Mouse (Mus musculus) hindbrain, postnatal 0 days (tissue): ENCODE data around the gene Pfdn5. TPM values are rescaled to one million over a fixed set of nuclear protein-coding genes. Genes with fewer than 3 reads are reported as not detected.
A peak's percentile ranks its signal among the peaks of the same experiment; 100 is the strongest.

ENCODE experiments used
- ATAC-seq: fragments of 200-750 bp; cut with Nextera tagmentation; 2 replicates; pipeline ENCODE4 v1.8.0; 2017; ENCODE audit warnings: mild to moderate bottlenecking, moderate TSS enrichment, moderate library complexity
- DNase-seq: peaks from one replicate; pipeline ENCODE4 v3.0.0-alpha.2; 2015; ENCODE audit warnings: low spot score
- H3K27ac ChIP-seq: fragments of 300-500 bp; sonication (generic); 2 replicates; pipeline ENCODE4 v1.5.1; 2014; ENCODE audit warnings: mild to moderate bottlenecking
- H3K27me3 ChIP-seq: fragments of 300-500 bp; sonication (generic); 2 replicates; pipeline ENCODE4 v1.6.1; 2014; ENCODE audit warnings: low read length, mixed read lengths; ENCODE audit not compliant: insufficient read depth
- H3K36me3 ChIP-seq: fragments of 300-500 bp; sonication (generic); 2 replicates; pipeline ENCODE4 v1.6.1; 2014; ENCODE audit warnings: low read length, mixed read lengths; ENCODE audit not compliant: insufficient read depth
- H3K4me1 ChIP-seq: fragments of 300-500 bp; sonication (generic); 2 replicates; pipeline ENCODE4 v1.6.1; 2014; ENCODE audit warnings: antibody characterized with exemption, low read length, mixed read lengths; ENCODE audit not compliant: insufficient read depth
- H3K4me2 ChIP-seq: fragments of 300-500 bp; sonication (generic); 2 replicates; pipeline ENCODE4 v1.6.1; 2014; ENCODE audit warnings: low read depth, mild to moderate bottlenecking, low read length, moderate library complexity, mixed read lengths
- H3K4me3 ChIP-seq: fragments of 300-500 bp; sonication (generic); 2 replicates; pipeline ENCODE4 v1.5.1; 2014; ENCODE audit warnings: low read length
- H3K9ac ChIP-seq: fragments of 300-500 bp; sonication (generic); replicated peaks from 2 replicates; pipeline ENCODE4 v1.6.1; 2014; ENCODE audit warnings: mild to moderate bottlenecking, low read length, moderate library complexity, mixed read lengths
- H3K9me3 ChIP-seq: fragments of 300-500 bp; sonication (generic); 2 replicates; pipeline ENCODE4 v1.6.1; 2016; ENCODE audit warnings: low read length, mixed read lengths
- CTCF ChIP-seq: IDR thresholded peaks from 2 replicates; pipeline ENCODE4 v1.5.1; 2016; ENCODE audit warnings: antibody characterized with exemption, control low read depth, low read depth
- WGBS: fragments of 180-500 bp; shearing (Covaris S2); extraction: QIAGEN DNeasy Blood & Tissue Kit; methylation state at CpG from one replicate; pipeline ENCODE4 v1.1.7; 2014; 5-methylcytosine and 5-hydroxymethylcytosine counted together
- polyA plus RNA-seq: library from polyadenylated mRNA; unstranded; fragments of >200 nt; fragmentation: Nextera tagmentation; extraction: Ambion mirVana; gene quantifications from 2 replicates; pipeline ENCODE4 v1.2.1, GENCODE M21; 2015
- total RNA-seq: library from RNA; depleted of rRNA; stranded (reverse); fragments of >200 nt; gene quantifications from 2 replicates; pipeline ENCODE4 v1.2.3, GENCODE M21; 2014; rRNA removed

Gene Pfdn5
- total RNA-seq (119 and 139 TPM in 2 replicates), polyA plus RNA-seq (531 and 540 TPM in 2 replicates)

GRCm38 (mm10) chr15:102326022-102326576, at the start of gene Pfdn5:
Gene Pfdn5 (plus strand): TSS chr15:102326116.
- H3K36me3 ChIP-seq = peaks cover 5% of the 10 kb centered on the region; the same call in 1 of the 2 replicates
- WGBS = under 1% methylated on average over 40 of the region's 40 CpGs

GRCm38 (mm10) chr15:102278726-102279091, 47.2 kb upstream of the Pfdn5 start:
- TF ChIP-seq CTCF = no peak
- H3K9me3 ChIP-seq = no peaks in the 10 kb centered on the region
- H3K4me2 ChIP-seq = peak overlapping the region; percentile 84
- H3K27me3 ChIP-seq = no peaks in the 10 kb centered on the region
- peak overlapping the region; percentile 87 for H3K4me3 ChIP-seq
- H3K9ac ChIP-seq = peak overlapping the region; percentile 65
- peaks cover 8% of the 10 kb centered on the region for H3K4me1 ChIP-seq
- no peak for DNase-seq
- H3K27ac ChIP-seq = peak overlapping the region; percentile 83; the same call in 1 of the 2 replicates
- WGBS = 27% methylated on average over 7 of the region's 7 CpGs
- ATAC-seq = no peak
- peaks cover 14% of the 10 kb centered on the region for H3K36me3 ChIP-seq

More at GRCm38 (mm10) chr15:102326022-102326576, at the start of gene Pfdn5:
- Histone ChIP-seq H3K9ac (peak within 1 kb of the TSS; percentile 79), H3K9me3 (no peaks in the 10 kb centered on the region), H3K4me1 (peaks cover 8% of the 10 kb centered on the region; the same call in 1 of the 2 replicates), H3K4me3 (peak within 1 kb of the TSS; percentile 85), H3K4me2 (peak within 1 kb of the TSS; percentile 90), H3K27ac (peak within 1 kb of the TSS; percentile 81), H3K27me3 (no peaks in the 10 kb centered on the region)
- TF ChIP-seq CTCF = peak; percentile 67
- DNase-seq (peak; percentile 92), ATAC-seq (peak; percentile 95)

GRCm38 (mm10) chr15:102279092-102279782, 46.7 kb upstream of the Pfdn5 start, which contains the start of gene Mfsd5:
Gene Mfsd5 (plus strand): TSS chr15:102279454.
- Histone ChIP-seq H3K4me3 (peak within 1 kb of the TSS; percentile 87), H3K27ac (peak within 1 kb of the TSS; percentile 83), H3K27me3 (no peaks in the 10 kb centered on the region), H3K36me3 (peaks cover 14% of the 10 kb centered on the region), H3K9me3 (no peaks in the 10 kb centered on the region), H3K4me2 (peak within 1 kb of the TSS; percentile 84), H3K4me1 (peaks cover 8% of the 10 kb centered on the region), H3K9ac (peak within 1 kb of the TSS; percentile 65)
- peak; percentile 49 for TF ChIP-seq CTCF
- ATAC-seq (peak; percentile 96), DNase-seq (peak; percentile 95)
- WGBS = under 1% methylated on average over 65 of the region's 65 CpGs

GRCm38 (mm10) chr15:102279783-102280520, 46.0 kb upstream of the Pfdn5 start:
- Histone ChIP-seq H3K36me3 (peaks cover 14% of the 10 kb centered on the region), H3K27ac (peak overlapping the region; percentile 83), H3K9ac (peak overlapping the region; percentile 65), H3K4me1 (peaks cover 8% of the 10 kb centered on the region), H3K4me2 (peak overlapping the region; percentile 84), H3K4me3 (peak overlapping the region; percentile 87), H3K27me3 (no peaks in the 10 kb centered on the region), H3K9me3 (no peaks in the 10 kb centered on the region)
- peak; percentile 41 for ATAC-seq
- TF ChIP-seq CTCF = no peak
- WGBS = 31% methylated on average over 13 of the region's 13 CpGs
- no peak for DNase-seq

DNA sequence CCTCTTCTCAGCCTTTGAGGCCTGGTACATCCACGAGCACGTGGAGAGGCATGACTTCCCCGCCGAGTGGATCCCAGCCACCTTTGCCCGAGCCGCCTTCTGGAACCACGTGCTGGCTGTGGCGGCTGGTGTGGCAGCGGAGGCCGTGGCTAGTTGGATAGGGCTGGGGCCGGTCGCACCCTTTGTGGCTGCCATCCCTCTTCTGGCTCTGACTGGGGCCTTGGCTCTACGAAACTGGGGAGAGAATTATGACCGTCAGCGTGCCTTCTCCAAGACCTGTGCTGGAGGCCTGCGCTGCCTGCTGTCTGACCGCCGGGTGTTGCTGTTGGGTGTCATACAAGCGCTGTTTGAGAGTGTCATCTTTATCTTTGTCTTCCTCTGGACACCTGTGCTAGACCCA, 45.3 kb upstream of the Pfdn5 start:
- TF ChIP-seq CTCF = no peak
- ATAC-seq = no peak
- Histone ChIP-seq H3K4me2 (peak overlapping the region; percentile 84), H3K4me1 (peaks cover 8% of the 10 kb centered on the region), H3K27me3 (no peaks in the 10 kb centered on the region), H3K4me3 (no peak overlapping the region), H3K27ac (no peak overlapping the region), H3K36me3 (peaks cover 14% of the 10 kb centered on the region), H3K9me3 (no peaks in the 10 kb centered on the region), H3K9ac (no peak overlapping the region)
- WGBS = 95% methylated on average over 19 of the region's 19 CpGs
- DNase-seq = no peak

DNA sequence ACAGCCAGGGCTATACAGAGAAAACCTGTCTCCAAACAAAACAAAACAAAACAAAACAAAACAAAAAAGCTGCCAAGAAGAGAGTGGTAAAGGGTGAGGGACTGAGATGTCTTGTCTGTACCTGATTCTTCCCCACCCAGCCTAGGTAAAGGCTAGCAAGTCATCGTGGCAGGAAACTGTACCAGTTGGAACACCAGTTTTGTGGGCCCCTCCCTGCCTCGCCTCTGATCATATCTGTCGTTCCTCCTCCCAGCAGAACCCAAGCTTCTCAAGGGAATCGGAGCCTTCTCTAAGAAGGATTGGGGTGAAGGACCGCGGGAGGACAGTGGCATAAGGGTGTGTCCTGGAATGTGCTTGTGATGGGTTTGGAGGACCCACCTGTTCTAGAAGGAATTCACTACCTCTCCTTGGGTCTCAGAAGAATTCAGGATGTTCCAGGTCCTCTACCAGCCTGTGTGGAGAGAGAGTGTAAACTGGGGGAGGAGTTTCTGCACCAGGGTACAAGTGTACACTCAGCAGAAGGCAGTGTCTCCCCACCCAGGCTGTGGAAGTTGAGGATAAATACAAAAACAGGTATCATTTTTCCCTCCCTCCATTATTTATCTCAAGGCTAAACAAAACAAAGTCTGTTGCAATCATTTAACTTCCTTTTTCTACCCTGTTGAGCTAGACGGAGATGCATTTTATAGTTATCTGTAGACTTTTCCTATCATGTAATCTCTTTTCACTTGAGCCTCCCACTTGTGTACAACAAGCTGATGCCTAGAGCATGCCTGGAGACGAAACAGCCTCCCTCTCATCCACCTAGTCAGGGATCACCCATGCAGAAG, 43.2 kb upstream of the Pfdn5 start:
- no peak overlapping the region for H3K27ac ChIP-seq
- no peak for TF ChIP-seq CTCF
- H3K4me2 ChIP-seq = no peak overlapping the region
- no peaks in the 10 kb centered on the region for H3K9me3 ChIP-seq
- no peak overlapping the region for H3K4me3 ChIP-seq
- DNase-seq (no peak), ATAC-seq (no peak)
- H3K27me3 ChIP-seq = no peaks in the 10 kb centered on the region
- WGBS = 87% methylated on average over 8 of the region's 8 CpGs
- no peak overlapping the region for H3K9ac ChIP-seq
- H3K4me1 ChIP-seq = peaks cover 8% of the 10 kb centered on the region
- H3K36me3 ChIP-seq = peaks cover 14% of the 10 kb centered on the region
